Mouse (Mus musculus) B cell, adult 2 months (primary cell): ENCODE results near the gene Slco2a1.

ENCODE experiments used
- DNase-seq, 2 experiments: peaks; one replicate each; pipeline ENCODE4 v3.0.0; 2022

Slco2a1 gene

GRCm38 (mm10) chr9:103088661-103089060 lies 100.1 kb downstream of the Slco2a1 start:
- DNase-seq = no peak

GRCm38 (mm10) chr9:103090116-103090875 lies 101.8 kb downstream of the Slco2a1 start:
- no peak for DNase-seq

DNA sequence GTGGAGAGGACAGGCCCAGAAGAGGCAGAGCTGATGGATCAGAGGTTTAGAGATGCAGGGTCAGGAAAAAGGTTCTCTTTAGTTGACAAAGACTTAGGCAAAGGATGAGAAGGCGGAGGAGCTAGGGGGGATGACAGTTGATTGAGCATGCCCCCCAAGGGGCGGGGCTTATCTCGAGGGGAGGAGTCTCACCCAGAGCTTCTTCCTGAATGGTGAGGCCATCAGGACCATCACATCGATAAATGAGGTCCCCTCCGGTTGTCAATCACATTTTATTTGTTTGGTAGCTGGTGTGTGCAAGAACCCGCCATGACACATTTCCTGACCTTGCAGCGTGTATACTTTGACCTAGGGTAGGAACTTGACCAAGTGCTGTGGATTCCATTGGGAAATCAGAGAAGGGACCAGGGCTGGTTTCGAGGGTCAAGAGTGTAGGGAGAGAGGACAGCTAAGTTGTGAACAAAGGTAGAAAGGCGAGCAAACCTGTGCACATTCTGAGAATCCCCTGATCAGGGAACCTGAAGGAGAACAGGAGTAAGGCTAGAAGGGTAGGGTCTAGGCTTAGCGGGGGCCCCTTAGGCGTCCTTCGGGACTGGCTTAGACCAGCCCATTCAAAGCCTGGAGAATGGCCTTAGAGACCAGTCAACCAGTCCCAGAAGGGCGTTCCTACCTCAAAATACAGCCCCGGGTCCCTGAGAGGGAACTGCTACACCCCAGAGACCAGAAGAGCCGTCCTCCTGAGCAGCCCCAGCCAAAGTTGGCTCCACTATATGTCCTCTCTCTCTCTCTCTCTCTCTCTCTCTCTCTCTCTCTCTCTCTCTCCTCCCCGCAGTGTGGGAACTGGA lies 102.7 kb downstream of the Slco2a1 start:
- DNase-seq = no peak

DNA sequence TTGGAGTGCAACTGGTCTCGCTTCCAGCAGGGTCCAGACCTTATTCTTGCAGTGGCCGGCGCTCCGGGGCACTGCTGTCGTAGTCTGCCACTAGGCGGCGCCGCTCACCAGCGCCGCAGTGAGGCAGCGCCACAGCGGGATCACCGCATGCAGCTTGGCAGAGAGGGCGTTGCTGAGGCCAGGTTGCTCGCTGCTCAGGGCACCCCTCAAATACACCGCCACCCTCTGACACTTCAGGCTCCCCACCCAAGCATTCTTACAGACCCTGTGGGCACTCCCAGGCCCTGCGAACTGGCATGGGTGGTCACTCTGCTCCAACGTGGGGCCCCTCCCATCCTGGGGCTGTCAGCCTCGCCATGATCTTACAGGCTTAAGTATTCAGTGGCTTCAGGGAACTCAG lies 103.7 kb downstream of the Slco2a1 start:
- peak; percentile 74 to 76 for DNase-seq

DNA sequence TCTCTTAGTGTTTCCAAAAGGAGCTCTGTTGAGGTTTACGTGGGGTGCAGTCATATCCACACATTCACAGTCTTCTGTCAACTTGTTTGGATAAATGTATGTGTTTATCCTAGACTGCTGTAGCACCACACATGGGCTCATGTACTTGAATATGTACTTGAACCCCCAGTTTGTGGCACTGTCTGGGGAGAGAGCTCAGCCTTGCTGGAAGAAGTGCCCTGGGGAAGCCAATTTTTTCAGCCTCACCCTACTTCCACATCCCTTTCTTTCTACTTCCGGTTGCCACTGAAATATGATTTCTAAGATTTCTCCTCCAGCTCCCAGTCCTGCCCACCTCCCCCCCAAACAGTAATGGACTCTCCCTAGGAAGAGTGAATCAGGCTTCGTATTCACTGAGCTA lies 105.2 kb downstream of the Slco2a1 start:
- DNase-seq = no peak

DNA sequence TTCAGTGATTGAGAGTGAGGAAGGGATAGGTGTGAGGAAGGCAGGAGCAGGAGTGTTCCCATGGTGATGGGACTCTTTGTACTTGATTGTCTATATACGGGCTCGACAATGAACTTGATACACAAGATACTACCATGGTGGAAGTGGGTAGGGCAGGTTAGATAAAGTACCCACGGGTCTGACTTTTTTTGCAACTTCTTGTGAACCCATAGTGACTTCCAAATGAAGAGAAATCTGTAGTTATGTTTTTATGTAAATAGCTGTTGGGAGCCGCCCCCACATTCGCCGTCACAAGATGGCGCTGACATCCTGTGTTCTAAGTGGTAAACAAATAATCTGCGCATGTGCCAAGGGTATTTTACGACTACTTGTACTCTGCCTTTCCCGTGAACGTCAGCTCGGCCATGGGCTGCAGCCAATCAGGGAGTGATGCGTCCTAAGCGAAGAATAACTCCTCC lies 119.9 kb downstream of the Slco2a1 start:
- peak; percentile 24 to 48 for DNase-seq

DNA sequence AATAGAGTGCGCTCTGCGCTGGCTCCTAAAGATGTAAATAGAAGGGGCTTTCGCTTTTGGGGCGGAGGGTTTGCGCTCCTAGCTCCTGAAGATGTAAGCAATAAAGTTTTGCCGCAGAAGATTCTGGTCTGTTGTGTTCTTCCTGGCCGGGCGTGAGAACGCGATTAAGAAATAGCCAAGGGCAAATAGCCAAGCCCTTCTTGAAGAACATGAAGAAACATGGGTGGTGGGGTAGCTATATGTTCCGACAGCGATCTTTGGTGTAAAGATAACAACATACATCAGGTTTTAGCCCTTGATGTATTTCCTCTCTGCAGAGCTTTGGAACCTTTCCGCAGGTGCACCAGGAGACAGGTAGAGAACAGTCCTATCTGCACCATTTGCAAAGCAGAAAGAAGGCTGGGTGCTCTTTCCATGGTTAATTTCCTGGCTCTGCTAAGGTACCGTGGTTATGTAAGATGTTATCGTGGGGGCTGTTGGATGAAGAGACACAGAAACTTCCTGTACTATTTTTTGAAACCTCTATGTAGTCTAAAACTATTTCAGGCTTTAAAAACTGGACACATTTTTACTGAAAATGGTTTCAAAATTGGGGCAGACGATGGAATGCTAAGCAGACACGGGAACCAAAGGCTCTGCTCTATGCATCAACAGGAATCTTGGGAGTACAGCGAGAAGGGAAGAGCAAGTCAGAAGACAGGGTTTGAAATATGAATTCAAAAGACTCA lies 120.6 kb downstream of the Slco2a1 start:
- DNase-seq = peak in 1 of 2 experiments; percentile 10

DNA sequence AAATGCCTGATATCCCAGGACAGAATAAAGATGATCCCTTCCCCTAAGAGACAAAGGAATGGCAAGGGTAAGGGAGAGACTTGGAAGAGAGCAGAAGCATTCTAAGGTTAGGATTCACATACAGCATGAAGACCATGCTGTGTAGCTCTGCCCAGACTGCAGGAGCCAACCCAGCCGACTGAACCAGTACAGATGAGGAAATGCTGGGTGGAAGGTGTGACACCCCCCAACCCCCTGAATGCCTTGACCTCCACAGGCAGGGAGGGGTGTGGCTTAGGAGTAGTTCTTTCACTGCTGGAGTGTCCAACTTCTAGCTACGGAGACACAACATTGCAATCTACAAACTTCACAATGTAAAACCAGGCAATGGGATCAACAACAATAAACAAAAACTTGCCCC lies 121.4 kb downstream of the Slco2a1 start:
- DNase-seq = no peak

GRCm38 (mm10) chr9:103110727-103111501 lies 122.4 kb downstream of the Slco2a1 start:
- no peak for DNase-seq

DNA sequence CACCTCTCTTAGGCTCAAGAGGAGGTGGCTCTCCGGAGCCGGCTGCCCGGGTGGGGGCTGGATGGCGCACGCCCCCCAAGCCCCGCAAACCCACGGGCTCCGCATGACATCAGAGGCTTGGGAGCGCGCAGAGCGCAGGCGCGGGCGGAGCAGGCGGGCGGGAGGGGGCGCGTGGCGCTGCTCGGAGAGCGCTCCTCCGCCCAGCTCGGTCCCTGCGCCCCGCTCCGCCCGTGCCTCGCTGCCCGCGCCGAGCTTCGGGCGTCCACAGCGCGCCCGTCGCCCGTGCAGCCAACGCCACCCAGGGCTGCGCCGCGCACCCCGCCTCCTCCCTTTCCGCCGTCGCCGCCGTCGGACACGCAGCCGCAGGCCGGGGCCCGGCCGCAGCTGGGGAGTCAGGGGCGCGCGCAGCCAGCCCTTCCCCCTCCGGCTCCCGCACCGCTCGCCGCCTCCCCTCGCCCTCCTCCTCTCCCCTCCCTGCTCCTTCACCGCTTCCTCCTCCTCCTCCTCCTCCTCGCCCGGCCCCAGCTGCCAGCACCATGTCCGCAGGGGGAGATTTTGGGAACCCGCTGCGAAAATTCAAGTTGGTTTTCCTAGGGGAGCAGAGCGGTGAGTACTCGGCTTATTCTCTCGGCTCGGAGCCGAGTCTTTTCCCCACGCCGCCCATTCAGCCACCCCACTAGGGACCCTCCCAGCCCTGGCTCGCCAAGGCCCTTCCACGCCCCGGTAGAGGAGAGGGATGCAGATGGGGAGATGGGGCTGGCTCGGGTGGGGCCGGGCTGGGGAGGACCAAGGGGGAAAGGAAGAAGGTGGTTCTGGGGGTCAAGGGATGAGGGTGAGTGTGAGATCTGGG lies 123.3 kb downstream of the Slco2a1 start, which contains the start of gene Rab6b:
Gene Rab6b (plus strand): TSS at position 167 of the 850 bp plus-strand sequence.
- DNase-seq = peak; percentile 19 to 22

DNA sequence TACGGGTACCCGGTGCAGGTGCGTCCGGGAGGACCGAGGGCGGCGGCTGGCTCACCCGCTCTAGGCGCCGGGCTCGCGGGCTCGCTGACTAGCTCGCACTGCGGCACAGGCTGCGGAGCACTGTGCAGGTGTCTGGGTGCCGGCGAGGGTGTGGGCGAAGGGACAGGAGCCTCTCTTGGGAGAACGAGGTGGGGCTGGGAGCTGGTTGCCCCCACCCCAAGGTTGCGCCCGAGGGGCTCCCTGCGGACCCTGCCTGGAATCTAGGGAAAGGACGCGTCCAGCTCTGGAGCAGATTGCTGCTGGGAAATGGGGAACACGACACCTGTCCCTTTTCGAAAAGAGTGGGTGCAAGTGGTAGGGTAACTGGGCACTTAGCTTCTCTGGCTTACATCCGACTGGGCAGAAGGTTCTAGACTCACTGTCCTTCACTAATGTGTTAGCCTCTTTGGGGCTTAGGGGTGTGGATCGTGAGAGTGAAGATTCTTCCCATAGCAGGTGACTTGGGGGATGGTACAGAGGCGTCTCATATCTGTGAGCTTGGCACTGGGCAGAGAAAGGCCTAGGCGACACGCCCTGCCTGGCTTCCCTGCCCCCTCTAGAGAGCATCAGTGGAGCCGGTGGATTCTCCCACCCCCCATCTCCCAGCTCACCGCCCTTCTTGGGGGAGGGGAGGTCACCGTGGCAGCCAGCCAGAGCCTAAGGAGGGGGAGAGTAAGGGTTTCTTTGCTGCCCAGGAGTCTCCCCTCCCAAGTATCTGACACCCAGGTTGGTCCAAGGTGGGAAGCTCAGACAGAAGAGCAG lies 124.2 kb downstream of the Slco2a1 start:
- no peak for DNase-seq

- DNase-seq = no peak
Observed at GRCm38 (mm10) chr9:103113351-103113750, 124.8 kb downstream of the Slco2a1 start.

DNA sequence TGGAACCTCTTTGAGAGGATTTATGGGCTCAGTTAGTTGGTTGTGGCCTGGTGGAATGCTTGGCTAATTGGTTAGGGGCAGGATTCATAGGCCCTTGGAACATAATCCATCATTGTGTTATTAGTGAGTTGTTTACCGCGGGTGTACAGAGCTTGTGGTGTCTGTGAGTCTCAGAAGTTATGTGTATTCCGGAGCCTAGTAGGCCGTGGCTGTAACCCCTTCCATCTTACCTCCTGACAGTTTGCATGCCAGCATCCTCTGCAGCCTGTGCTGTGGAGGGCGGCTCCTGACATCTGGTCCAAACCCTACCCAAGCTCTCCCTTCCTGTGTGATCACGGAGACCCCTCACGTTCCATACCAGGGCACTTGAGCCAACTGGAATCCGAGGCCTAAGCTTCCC lies 125.8 kb downstream of the Slco2a1 start:
- no peak for DNase-seq

- DNase-seq = no peak
Observed at GRCm38 (mm10) chr9:103114901-103115300, 126.4 kb downstream of the Slco2a1 start.

DNA sequence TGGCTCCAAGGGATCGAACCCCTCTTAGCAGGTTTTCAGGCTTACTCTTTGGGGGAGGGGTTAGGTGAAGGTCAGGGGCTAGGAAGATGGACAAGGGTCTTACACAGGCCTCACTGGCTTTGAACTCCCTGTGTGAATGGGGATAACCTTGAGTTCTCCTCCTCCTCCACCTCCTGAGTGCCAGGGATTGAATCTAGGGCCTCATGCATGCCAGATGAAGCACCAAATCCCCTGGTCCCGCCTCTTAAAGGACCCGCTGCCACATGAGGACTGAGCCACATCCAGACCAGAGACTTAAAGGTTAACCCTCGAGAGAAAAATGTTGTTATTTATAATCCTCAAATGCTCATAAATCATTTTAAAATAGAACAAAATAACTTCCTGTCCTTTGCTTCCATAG lies 128.4 kb downstream of the Slco2a1 start:
- DNase-seq = no peak

DNA sequence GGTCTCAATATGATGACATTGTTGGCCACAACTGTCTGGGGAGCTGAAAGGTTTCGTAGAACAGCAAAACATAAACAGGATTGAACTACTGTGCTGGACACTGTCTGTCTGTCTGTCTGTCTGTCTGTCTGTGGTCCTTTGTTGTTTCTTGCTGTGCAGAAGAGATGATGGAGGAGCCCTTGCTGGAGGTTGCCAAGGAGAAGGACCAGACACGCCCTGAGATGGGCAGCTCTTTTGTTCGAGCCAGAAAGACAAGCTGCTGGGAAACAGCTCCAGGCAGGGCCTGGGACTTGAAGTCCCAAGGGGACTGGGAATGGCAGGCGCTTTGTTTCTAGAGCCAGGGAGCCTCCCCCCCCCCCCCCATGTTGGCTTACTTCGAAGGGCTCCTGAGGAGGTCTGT lies 129.0 kb downstream of the Slco2a1 start:
- DNase-seq = no peak

- no peak for DNase-seq
Observed at GRCm38 (mm10) chr9:103117951-103118350, 129.4 kb downstream of the Slco2a1 start.

- DNase-seq = no peak
Observed at GRCm38 (mm10) chr9:103118651-103119275, 130.3 kb downstream of the Slco2a1 start.

GRCm38 (mm10) chr9:103119781-103120180 lies 131.3 kb downstream of the Slco2a1 start:
- DNase-seq = no peak

DNA sequence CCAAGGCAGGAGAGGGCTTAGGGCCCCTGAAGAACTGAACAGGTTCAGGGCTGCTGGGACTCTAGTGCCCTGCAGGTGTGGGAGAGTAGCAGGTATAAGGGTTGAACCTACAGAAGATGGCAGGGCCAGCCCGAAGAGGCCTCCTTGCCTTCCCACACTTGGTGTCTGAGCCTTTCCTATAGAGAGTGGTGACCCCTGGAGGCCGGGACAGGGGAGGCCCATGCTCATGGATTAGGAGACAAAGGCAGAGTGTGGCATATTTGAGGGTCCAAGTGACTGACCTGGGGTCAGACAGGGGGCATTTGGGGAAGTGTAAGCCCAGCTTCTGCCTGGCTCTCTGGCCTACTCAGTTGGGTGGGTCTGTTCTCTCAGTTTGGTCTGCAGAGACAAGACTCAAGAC lies 131.7 kb downstream of the Slco2a1 start:
- DNase-seq = no peak
